Mouse (Mus musculus) ES-E14 (cell line): ENCODE results near the gene Eid2.

Experiments
- CHD2 ChIP-seq: IDR thresholded peaks from 2 replicates; pipeline ENCODE4 v1.6.1; 2014; ENCODE audit warnings: mild to moderate bottlenecking, low read depth, low read length, inconsistent platforms
- HCFC1 ChIP-seq: IDR thresholded peaks from 2 replicates; pipeline ENCODE4 v1.6.1; 2012; ENCODE audit warnings: low read length, inconsistent platforms, borderline replicate concordance; ENCODE audit not compliant: insufficient read depth
- MAFK ChIP-seq: IDR thresholded peaks from 2 replicates; pipeline ENCODE4 v1.6.1; 2014; ENCODE audit warnings: mild to moderate bottlenecking, low read depth, low read length, inconsistent platforms; ENCODE audit not compliant: insufficient read depth
- ZC3H11A ChIP-seq: IDR thresholded peaks from 2 replicates; pipeline ENCODE4 v1.6.1; 2012; ENCODE audit warnings: low read depth, mild to moderate bottlenecking, inconsistent platforms, low read length, borderline replicate concordance
- ZNF384 ChIP-seq: IDR thresholded peaks from 2 replicates; pipeline ENCODE4 v1.6.1; 2012; ENCODE audit warnings: low read depth, low read length, inconsistent platforms

- TF ChIP-seq ZC3H11A: no peak
- TF ChIP-seq HCFC1: no peak
- TF ChIP-seq ZNF384: no peak
- no peak for TF ChIP-seq MAFK
- no peak for TF ChIP-seq CHD2
Observed at GRCm38 (mm10) chr7:28301616-28302433, 34.1 kb downstream of the Eid2 start, which contains the start of gene Dll3.
